Mouse (Mus musculus) ZHBTc4 (cell line): Measurements from ENCODE around the gene Gm43951.
A peak's percentile ranks its signal among the peaks of the same experiment; 100 is the strongest.
"Not testable (repeated sequence)": the region's sequence is repeated elsewhere in the genome, so short reads cannot be mapped to it uniquely, and the experiment has no call there.

Experiments
- DNase-seq: peaks from one replicate; pipeline ENCODE4 v3.0.0-alpha.2; 2011; ENCODE audit warnings: low read depth, low spot score

Gm43951 gene

GRCm38 (mm10) chr11:72203440-72203839 is 3.2 kb downstream of the Gm43951 start:
- DNase-seq = no peak

- no peak for DNase-seq
Observed at GRCm38 (mm10) chr11:72196506-72196905, 10.1 kb downstream of the Gm43951 start.

GRCm38 (mm10) chr11:72194259-72194658 is 12.4 kb downstream of the Gm43951 start:
- DNase-seq = no peak

- DNase-seq = no peak
Observed at GRCm38 (mm10) chr11:72190857-72191256, 15.8 kb downstream of the Gm43951 start.

GRCm38 (mm10) chr11:72184252-72184651 is 22.4 kb downstream of the Gm43951 start:
- no peak for DNase-seq

GRCm38 (mm10) chr11:72181136-72181535 is 25.5 kb downstream of the Gm43951 start:
- no peak for DNase-seq

GRCm38 (mm10) chr11:72180556-72180955 is 26.1 kb downstream of the Gm43951 start:
- DNase-seq = no peak

- DNase-seq = peak; percentile 77
Observed at GRCm38 (mm10) chr11:72176553-72176952, 30.1 kb downstream of the Gm43951 start.

- no peak for DNase-seq
Observed at GRCm38 (mm10) chr11:72175966-72176365, 30.7 kb downstream of the Gm43951 start.

GRCm38 (mm10) chr11:72174721-72175120 is 31.9 kb downstream of the Gm43951 start:
- no peak for DNase-seq

GRCm38 (mm10) chr11:72173506-72173905 is 33.1 kb downstream of the Gm43951 start:
- DNase-seq = no peak

GRCm38 (mm10) chr11:72171906-72172305 is 34.7 kb downstream of the Gm43951 start:
- DNase-seq = not testable (repeated sequence)

- no peak for DNase-seq
Observed at GRCm38 (mm10) chr11:72169871-72170270, 36.8 kb downstream of the Gm43951 start.

- DNase-seq = no peak
Observed at GRCm38 (mm10) chr11:72163198-72163597, 43.4 kb downstream of the Gm43951 start.

- no peak for DNase-seq
Observed at GRCm38 (mm10) chr11:72156624-72157023, 50.0 kb downstream of the Gm43951 start.

- DNase-seq = no peak
Observed at GRCm38 (mm10) chr11:72155981-72156428, 50.6 kb downstream of the Gm43951 start.

GRCm38 (mm10) chr11:72155186-72155980 is 51.3 kb downstream of the Gm43951 start:
- DNase-seq = no peak
